11 mouse cellular contexts compared by ENCODE assay signal in genomic region chrX:38334329-38335279, GRCm38 (mm10). TPM values are rescaled to one million over a fixed set of nuclear protein-coding genes. Genes with fewer than 3 reads are reported as not detected.
DNase-seq lines count a peak whose midpoint lies in the region; ATAC-seq and TF ChIP-seq lines count a peak whose summit lies in the region.
"Had no signal": no experiment of that assay in that cellular context is flagged by ENCODE, and none has a peak within 500 bp of the region (broad histone marks: within the 10 kb centered on the region; RNA-seq: fewer than 3 reads in every experiment).

No protein-coding gene starts in this region.

- H3K27ac ChIP-seq in intestine, postnatal 0 days (ENCODE audit: low read depth, low read length) = no peak overlapping the region
- no peak overlapping the region for H3K27ac ChIP-seq in intestine, embryonic 15.5 days
- no peak overlapping the region for H3K27ac ChIP-seq in ES-Bruce4 (ENCODE audit: insufficient read depth, low read length)
- no peak overlapping the region for H3K27ac ChIP-seq in midbrain, embryonic 14.5 days (replicated peaks; ENCODE audit: low read depth, low read length)
- H3K27ac ChIP-seq in midbrain, embryonic 11.5 days (ENCODE audit: low read depth, low read length) = no peak overlapping the region
- H3K27ac ChIP-seq: embryonic facial prominence, embryonic 15.5 days; lung, embryonic 15.5 days; stomach, embryonic 15.5 days had no signal

- TF ChIP-seq EP300 in ES-Bruce4 (IDR thresholded peaks at IDR 0.05; ENCODE audit: insufficient read depth, low read depth, low read length) = no peak

- ATAC-seq in intestine, postnatal 0 days = no peak
- ATAC-seq in intestine, embryonic 15.5 days = no peak
- peak; percentile 95 for ATAC-seq in megakaryocyte progenitor cell, adult 5-6 weeks (replicated peaks; ENCODE audit: poor library complexity)
- ATAC-seq in midbrain, embryonic 14.5 days (ENCODE audit: low FRiP score, low TSS enrichment) = no peak
- no peak for ATAC-seq in midbrain, embryonic 11.5 days (ENCODE audit: low FRiP score)

- H3K36me3 ChIP-seq in intestine, postnatal 0 days (ENCODE audit: control insufficient read depth, insufficient read depth) = no peaks in the 10 kb centered on the region
- no peaks in the 10 kb centered on the region for H3K36me3 ChIP-seq in intestine, embryonic 15.5 days
- no peaks in the 10 kb centered on the region for H3K36me3 ChIP-seq in ES-Bruce4 (ENCODE audit: control insufficient read depth, insufficient read depth, low read length, poor library complexity, severe bottlenecking)
- H3K36me3 ChIP-seq in midbrain, embryonic 14.5 days (ENCODE audit: control insufficient read depth, insufficient read depth, low read length) = no peaks in the 10 kb centered on the region
- H3K36me3 ChIP-seq in midbrain, embryonic 11.5 days (ENCODE audit: control insufficient read depth, insufficient read depth, low read length) = no peaks in the 10 kb centered on the region
- H3K36me3 ChIP-seq: embryonic facial prominence, embryonic 15.5 days; lung, embryonic 15.5 days; stomach, embryonic 15.5 days had no signal

- no peaks in the 10 kb centered on the region for H3K27me3 ChIP-seq in intestine, postnatal 0 days (replicated peaks; ENCODE audit: control insufficient read depth, insufficient read depth, low read length)
- H3K27me3 ChIP-seq in intestine, embryonic 15.5 days (replicated peaks) = no peaks in the 10 kb centered on the region
- no peaks in the 10 kb centered on the region for H3K27me3 ChIP-seq in ES-Bruce4 (ENCODE audit: control insufficient read depth, insufficient read depth, low read length, poor library complexity, severe bottlenecking)
- no peaks in the 10 kb centered on the region for H3K27me3 ChIP-seq in midbrain, embryonic 14.5 days (ENCODE audit: control insufficient read depth, insufficient read depth, low read length)
- H3K27me3 ChIP-seq in midbrain, embryonic 11.5 days (ENCODE audit: control insufficient read depth, insufficient read depth, low read length) = no peaks in the 10 kb centered on the region
- H3K27me3 ChIP-seq: embryonic facial prominence, embryonic 15.5 days; lung, embryonic 15.5 days; stomach, embryonic 15.5 days had no signal

- no peak overlapping the region for H3K4me2 ChIP-seq in intestine, postnatal 0 days (replicated peaks; ENCODE audit: low read depth)
- no peak overlapping the region for H3K4me2 ChIP-seq in intestine, embryonic 15.5 days (replicated peaks)
- H3K4me2 ChIP-seq in midbrain, embryonic 14.5 days (ENCODE audit: low read length) = no peak overlapping the region
- H3K4me2 ChIP-seq in midbrain, embryonic 11.5 days = no peak overlapping the region
- H3K4me2 ChIP-seq: embryonic facial prominence, embryonic 15.5 days; lung, embryonic 15.5 days; stomach, embryonic 15.5 days had no signal

- no peaks in the 10 kb centered on the region for H3K4me1 ChIP-seq in intestine, postnatal 0 days (replicated peaks; ENCODE audit: control insufficient read depth, insufficient read depth, low read length)
- H3K4me1 ChIP-seq in intestine, embryonic 15.5 days (replicated peaks) = no peaks in the 10 kb centered on the region
- no peaks in the 10 kb centered on the region for H3K4me1 ChIP-seq in ES-Bruce4 (ENCODE audit: control insufficient read depth, insufficient read depth, low read length)
- H3K4me1 ChIP-seq in midbrain, embryonic 14.5 days (ENCODE audit: control insufficient read depth, insufficient read depth, low read length) = no peaks in the 10 kb centered on the region
- H3K4me1 ChIP-seq in midbrain, embryonic 11.5 days (ENCODE audit: control insufficient read depth, insufficient read depth, low read length) = no peaks in the 10 kb centered on the region
- H3K4me1 ChIP-seq: embryonic facial prominence, embryonic 15.5 days; lung, embryonic 15.5 days; stomach, embryonic 15.5 days had no signal

- H3K9ac ChIP-seq in intestine, postnatal 0 days (ENCODE audit: low read depth, low read length) = no peak overlapping the region
- H3K9ac ChIP-seq in intestine, embryonic 15.5 days = no peak overlapping the region
- no peak overlapping the region for H3K9ac ChIP-seq in ES-Bruce4 (ENCODE audit: low read depth, poor library complexity, severe bottlenecking)
- no peak overlapping the region for H3K9ac ChIP-seq in midbrain, embryonic 14.5 days (replicated peaks; ENCODE audit: low read length)
- no peak overlapping the region for H3K9ac ChIP-seq in midbrain, embryonic 11.5 days (ENCODE audit: low read length)
- H3K9ac ChIP-seq: embryonic facial prominence, embryonic 15.5 days; lung, embryonic 15.5 days; stomach, embryonic 15.5 days had no signal

- WGBS in intestine, postnatal 0 days = 62% methylated on average over 8 of the region's 8 CpGs
- 57% methylated on average over 8 of the region's 8 CpGs for WGBS in intestine, embryonic 15.5 days
- 62% methylated on average over 8 of the region's 8 CpGs for WGBS in midbrain, embryonic 14.5 days
- WGBS in midbrain, embryonic 11.5 days = 60% methylated on average over 8 of the region's 8 CpGs

- DNase-seq in adrenal gland, postnatal 36 days = peak; percentile 62 to 65
- DNase-seq in kidney, adult 8-10 months = peak; percentile 59 to 63
- no peak for DNase-seq in midbrain, embryonic 14.5 days
- no peak for DNase-seq in midbrain, embryonic 11.5 days (ENCODE audit: low spot score, missing footprints)

- no peak for TF ChIP-seq POLR2A in ES-Bruce4 (IDR thresholded peaks at IDR 0.05; ENCODE audit: insufficient read depth, low read length)

- H3K9me3 ChIP-seq in intestine, postnatal 0 days (ENCODE audit: control insufficient read depth) = no peaks in the 10 kb centered on the region
- H3K9me3 ChIP-seq in intestine, embryonic 15.5 days = no peaks in the 10 kb centered on the region
- H3K9me3 ChIP-seq in ES-Bruce4 (replicated peaks; ENCODE audit: control insufficient read depth, insufficient read depth, low read length, poor library complexity, severe bottlenecking) = no peaks in the 10 kb centered on the region
- no peaks in the 10 kb centered on the region for H3K9me3 ChIP-seq in midbrain, embryonic 14.5 days (ENCODE audit: control insufficient read depth, low read length)
- no peaks in the 10 kb centered on the region for H3K9me3 ChIP-seq in midbrain, embryonic 11.5 days (ENCODE audit: control insufficient read depth, low read length)
- H3K9me3 ChIP-seq: embryonic facial prominence, embryonic 15.5 days; lung, embryonic 15.5 days; stomach, embryonic 15.5 days had no signal

- TF ChIP-seq CTCF in intestine, postnatal 0 days (IDR thresholded peaks at IDR 0.05; ENCODE audit: low read depth) = peak; percentile 67
- peak; percentile 20 for TF ChIP-seq CTCF in ES-Bruce4 (IDR thresholded peaks at IDR 0.05; ENCODE audit: low read depth, low read length)

- H3K4me3 ChIP-seq in intestine, postnatal 0 days (ENCODE audit: low read depth, low read length) = no peak overlapping the region
- no peak overlapping the region for H3K4me3 ChIP-seq in intestine, embryonic 15.5 days (replicated peaks)
- no peak overlapping the region for H3K4me3 ChIP-seq in ES-Bruce4 (ENCODE audit: low read depth, low read length)
- no peak overlapping the region for H3K4me3 ChIP-seq in midbrain, embryonic 14.5 days (replicated peaks; ENCODE audit: low read depth, low read length)
- no peak overlapping the region for H3K4me3 ChIP-seq in midbrain, embryonic 11.5 days (ENCODE audit: low read depth, low read length)
- H3K4me3 ChIP-seq: embryonic facial prominence, embryonic 15.5 days; lung, embryonic 15.5 days; stomach, embryonic 15.5 days had no signal

RNA-seq across cellular contexts. Expression of gene Atp1b4, which starts 18.6 kb away (rescaled TPM):
- polyA plus RNA-seq in intestine, postnatal 0 days (2015; fragmentation: Nextera tagmentation; extraction: Ambion mirVana) = not detected in 2 replicates
- 0.25 TPM in 1 of 2 replicates, not detected in the other for polyA plus RNA-seq in intestine, embryonic 15.5 days (2015; fragmentation: Nextera tagmentation; extraction: Ambion mirVana)
- polyA plus RNA-seq in ES-Bruce4 (2011; ENCODE audit: insufficient read depth, insufficient read length, low read depth, missing spikeins) = not detected in 2 replicates
- not detected for total RNA-seq in adrenal gland, postnatal 36 days (2021)
- not detected in 2 replicates for total RNA-seq in megakaryocyte progenitor cell, adult 5-6 weeks (2015)
- total RNA-seq in megakaryocyte progenitor cell, adult 5-6 weeks (2017) = not detected in 2 replicates
- not detected in 2 replicates for polyA plus RNA-seq in midbrain, embryonic 14.5 days (2014; fragmentation: Nextera tagmentation; extraction: Ambion mirVana)
- polyA plus RNA-seq in midbrain, embryonic 11.5 days (2014; fragmentation: Nextera tagmentation; extraction: Ambion mirVana) = not detected in 2 replicates

Comparison
In these comparisons a context has a peak if more than half of its experiments do, and no peak if none do; other contexts are left out.
1. DNase-seq: peak in adrenal gland, postnatal 36 days (2 of 2) and kidney, adult 8-10 months (2 of 2); none in midbrain, embryonic 14.5 days (single experiment) and midbrain, embryonic 11.5 days (single experiment).